Mouse (Mus musculus): ENCODE results near the gene Lgr5.

Gene Lgr5

GRCm38 (mm10) chr10:115510959-115511358 lies 76.6 kb downstream of the Lgr5 start:
- no peak for DNase-seq (ENCODE audit: inconsistent age in 2 of 2, low spot score in 1 of 2)

DNA sequence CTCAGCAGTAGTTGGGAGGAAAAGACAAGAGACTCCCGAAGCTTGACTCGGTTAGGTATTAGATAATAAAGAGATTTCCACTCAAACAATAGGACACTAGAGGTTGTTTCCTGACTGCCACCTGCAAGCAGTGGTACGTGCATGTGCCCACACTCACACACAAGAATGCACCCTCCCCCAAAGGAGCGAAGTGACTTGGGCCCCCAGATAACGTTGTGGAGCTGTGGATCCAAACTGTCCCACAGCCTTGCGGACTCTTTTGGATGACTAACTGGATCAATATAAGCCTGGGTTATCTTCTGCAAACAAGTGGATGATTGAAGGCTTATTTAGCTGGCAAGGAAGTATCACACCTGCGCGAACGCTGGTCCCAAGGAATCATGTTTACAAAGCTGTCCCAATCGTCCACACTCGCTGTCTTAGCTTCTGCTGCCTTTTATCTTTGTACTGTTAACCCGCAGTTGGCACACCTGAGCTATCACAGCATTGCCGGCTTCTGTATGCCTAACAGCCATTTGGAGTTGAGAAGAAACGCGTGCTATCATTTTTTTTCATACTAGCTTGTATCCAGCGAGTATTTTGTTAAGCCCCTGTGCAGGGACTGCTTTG lies 81.8 kb downstream of the Lgr5 start:
- no peak for DNase-seq (ENCODE audit: inconsistent age in 2 of 2, low spot score in 1 of 2)

GRCm38 (mm10) chr10:115505155-115505554 lies 82.4 kb downstream of the Lgr5 start:
- DNase-seq (ENCODE audit: inconsistent age in 2 of 2, low spot score in 1 of 2): no peak

GRCm38 (mm10) chr10:115493778-115494141 lies 93.8 kb downstream of the Lgr5 start:
- no peak for DNase-seq (ENCODE audit: inconsistent age in 2 of 2, low spot score in 1 of 2)

DNA sequence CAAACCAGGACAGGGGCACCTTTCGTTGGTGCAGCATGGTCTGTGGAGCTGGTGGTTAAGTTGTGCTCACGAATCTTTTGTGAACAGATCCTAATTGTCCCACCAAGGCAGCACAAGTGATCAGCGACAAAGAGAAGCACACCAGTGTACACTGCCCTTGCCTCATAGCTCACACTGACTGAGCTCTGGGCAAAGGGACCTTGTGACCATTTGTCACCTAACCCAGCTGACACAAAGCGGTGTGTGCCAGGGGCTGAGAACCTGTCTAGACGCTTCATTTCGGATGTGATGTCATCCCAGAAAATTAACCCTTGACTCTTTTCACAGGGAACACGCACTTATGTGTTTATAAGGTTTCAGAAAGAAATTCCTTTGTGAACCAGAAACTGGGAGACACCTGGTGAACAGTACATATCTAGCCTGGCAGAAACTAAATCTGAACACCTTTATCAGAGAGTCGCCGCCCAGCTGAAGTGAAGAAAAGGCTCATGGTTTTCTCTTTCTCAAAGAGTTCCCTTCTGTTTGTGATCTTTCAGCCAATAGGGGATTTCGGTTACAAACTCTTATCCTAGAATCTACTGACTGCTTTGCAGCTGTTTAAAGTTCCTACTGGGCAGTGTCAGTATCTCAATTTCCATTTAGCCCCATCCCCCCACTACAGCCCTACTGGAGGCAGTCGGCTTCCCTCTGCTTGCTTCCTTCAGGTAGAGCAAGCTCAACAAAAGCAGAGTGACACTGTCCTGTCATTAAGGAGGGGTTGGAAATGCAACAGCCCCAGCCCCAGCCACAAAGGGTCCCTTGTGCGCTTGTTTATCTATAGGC lies 94.4 kb downstream of the Lgr5 start:
- DNase-seq (ENCODE audit: inconsistent age in 2 of 2, low spot score in 1 of 2): no peak

- DNase-seq (ENCODE audit: inconsistent age in 2 of 2, low spot score in 1 of 2): no peak
These were observed 95.6 kb downstream of the Lgr5 start for GRCm38 (mm10) chr10:115491803-115492510.

GRCm38 (mm10) chr10:115485602-115486001 lies 102.0 kb downstream of the Lgr5 start:
- DNase-seq (ENCODE audit: inconsistent age in 2 of 2, low spot score in 1 of 2): no peak

DNA sequence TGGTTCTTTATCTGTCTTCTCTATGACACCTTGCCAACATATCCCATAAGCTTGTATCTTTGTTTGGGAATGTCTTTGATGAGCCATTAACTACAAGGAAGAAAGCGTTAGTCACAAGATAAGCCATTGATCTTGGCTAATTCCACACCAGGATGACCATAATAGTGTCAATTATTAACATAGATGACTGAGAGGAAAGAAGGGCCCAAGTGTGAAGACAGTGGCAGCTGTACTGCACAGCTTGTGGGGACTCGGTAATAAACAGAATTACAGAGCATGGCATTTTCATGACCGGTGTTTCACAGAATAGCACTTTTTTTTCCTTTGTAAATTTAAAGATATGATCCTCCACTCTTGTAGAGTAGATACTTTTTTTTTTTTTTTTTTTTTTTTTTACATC lies 102.9 kb downstream of the Lgr5 start:
- DNase-seq (ENCODE audit: inconsistent age in 2 of 2, low spot score in 1 of 2): no peak

- peak in 1 of 2 experiments; percentile 13 for DNase-seq (ENCODE audit: inconsistent age in 2 of 2, low spot score in 1 of 2)
These were observed 109.0 kb downstream of the Lgr5 start for GRCm38 (mm10) chr10:115478441-115479141.

DNA sequence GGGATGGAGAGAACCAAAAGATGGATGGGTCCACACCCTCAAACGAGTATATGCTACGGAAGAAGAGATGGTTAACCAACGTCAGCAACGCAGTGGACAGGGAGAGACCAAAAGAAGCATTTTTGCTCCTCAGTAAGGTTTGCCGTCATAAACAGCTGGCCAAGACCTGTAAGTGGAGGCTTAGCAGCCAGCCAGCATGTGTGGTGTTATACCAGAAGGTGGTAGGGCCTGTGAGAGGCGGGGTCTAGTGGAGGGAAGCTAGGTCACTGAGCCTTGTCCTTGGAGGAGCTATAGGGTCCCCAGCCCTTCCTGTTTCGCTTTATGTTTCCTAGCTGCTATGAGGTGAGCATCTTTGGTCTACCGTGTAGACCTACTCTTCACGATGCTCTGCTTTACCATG lies 111.1 kb downstream of the Lgr5 start:
- DNase-seq (ENCODE audit: inconsistent age in 2 of 2, low spot score in 1 of 2): no peak

- no peak for DNase-seq (ENCODE audit: inconsistent age in 2 of 2, low spot score in 1 of 2)
These were observed 112.5 kb downstream of the Lgr5 start for GRCm38 (mm10) chr10:115475000-115475550.

DNA sequence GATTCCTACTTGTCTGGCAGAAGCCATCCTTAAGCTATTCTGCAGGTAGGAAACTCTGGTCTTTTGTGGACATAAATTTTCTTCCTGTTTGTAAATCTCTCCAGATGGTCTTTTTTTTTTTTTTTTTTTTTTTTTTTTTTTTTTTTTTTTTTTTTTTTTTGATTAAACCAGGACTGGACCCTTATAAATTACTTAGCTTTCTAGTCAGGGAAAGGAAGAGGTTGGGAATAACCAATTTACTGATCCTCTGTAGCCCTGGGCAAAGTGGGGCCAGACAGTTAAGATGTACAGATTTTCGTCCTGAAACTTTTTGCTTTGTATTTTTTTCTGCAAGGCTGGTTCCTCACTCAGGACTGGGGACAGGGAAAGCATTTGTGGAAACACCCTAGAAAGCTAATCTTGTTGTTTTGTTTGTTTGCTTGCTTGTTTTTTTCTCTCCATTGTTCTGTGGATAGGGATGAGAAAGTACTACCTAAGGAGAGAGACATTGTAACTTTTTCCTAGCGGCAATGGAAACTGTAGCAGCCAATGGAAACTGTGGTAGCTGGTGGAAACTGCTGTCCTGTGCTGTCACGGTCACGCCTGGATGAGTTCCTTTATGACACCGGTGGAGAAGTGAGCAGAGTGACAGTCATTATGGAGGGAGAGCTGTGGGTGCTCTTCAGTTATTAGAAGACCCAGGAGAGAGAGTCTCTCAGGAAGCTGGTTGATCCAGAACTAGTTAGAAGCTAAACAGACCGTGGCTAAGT lies 114.2 kb downstream of the Lgr5 start:
- DNase-seq (ENCODE audit: inconsistent age in 2 of 2, low spot score in 1 of 2): no peak

DNA sequence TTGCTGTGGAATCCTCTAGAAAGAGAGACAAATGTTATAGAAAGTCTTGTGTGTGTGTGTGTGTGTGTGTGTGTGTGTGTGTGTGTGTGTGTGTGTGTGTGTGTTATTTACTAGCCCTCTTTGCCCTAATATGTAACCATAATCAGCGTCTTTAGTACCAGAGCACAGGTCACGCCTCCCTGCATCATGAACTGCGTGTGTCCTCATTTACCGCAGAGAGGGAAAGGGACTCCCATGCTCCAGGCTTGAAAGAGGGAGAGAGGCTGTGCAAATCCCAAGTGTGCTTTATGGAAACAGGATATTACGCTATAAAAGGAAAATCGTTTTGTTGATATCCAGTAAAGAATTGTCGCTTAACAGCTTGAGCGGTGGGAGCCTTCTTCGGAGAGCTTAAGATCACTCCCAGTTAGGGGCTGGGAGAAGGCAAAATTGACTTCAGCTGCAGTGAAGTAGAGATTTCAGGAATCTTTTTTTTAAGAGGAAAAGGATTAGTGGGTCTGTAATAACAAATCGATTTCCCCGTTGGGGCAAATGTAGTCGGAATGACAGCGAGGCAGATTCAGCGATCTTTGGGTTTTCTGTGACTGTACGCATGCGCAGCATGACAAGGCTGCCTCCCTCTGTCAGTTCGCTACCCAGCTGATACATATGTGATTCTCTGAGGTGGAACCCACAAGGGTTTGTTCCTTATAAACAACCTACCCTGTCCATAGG lies 116.8 kb downstream of the Lgr5 start:
- DNase-seq (ENCODE audit: inconsistent age in 2 of 2, low spot score in 1 of 2): no peak

GRCm38 (mm10) chr10:115469040-115469439 lies 118.5 kb downstream of the Lgr5 start:
- no peak for DNase-seq (ENCODE audit: inconsistent age in 2 of 2, low spot score in 1 of 2)

DNA sequence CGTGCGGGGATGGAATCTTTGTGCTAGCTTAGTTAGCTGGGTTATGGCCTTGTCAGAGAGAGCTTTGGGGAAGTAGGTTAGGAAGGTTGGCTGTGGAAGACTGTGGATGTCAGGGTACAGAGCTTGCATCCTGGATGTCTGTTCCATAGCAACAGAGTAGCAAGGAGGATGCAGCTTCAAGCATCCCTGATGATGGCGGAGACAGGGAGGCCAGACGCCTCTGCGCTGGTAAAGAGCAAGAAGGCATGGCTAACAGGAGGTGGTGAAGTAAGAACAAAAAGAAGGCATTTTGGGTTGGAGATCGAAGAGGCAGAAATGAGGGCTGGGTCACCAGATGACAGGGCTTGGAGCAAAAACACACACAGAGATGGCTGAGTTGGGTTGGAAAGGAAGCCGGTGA lies 118.9 kb downstream of the Lgr5 start:
- DNase-seq (ENCODE audit: inconsistent age in 2 of 2, low spot score in 1 of 2): no peak

GRCm38 (mm10) chr10:115467985-115468384 lies 119.6 kb downstream of the Lgr5 start:
- DNase-seq (ENCODE audit: inconsistent age in 2 of 2, low spot score in 1 of 2): no peak

GRCm38 (mm10) chr10:115465778-115466177 lies 121.8 kb downstream of the Lgr5 start:
- no peak for DNase-seq (ENCODE audit: inconsistent age in 2 of 2, low spot score in 1 of 2)

DNA sequence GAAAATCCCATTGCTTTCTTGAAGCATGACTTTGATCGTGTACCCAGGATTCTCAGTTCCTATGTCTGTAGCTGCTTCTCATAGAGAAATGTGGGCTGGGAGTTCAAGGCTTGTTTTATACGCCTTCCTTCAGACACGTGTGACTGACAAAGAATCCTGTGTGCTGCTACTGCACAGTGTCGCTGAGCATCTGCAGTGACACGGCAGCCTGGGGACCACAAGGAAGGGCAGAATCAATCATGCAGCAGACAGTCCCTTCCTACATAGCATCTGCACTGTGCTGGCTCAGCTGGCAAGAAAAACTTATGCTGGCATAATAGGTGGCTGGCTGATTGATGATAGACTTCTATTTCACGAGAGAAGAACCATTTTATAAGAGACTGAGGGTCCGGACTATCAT lies 122.5 kb downstream of the Lgr5 start:
- DNase-seq (ENCODE audit: inconsistent age in 2 of 2, low spot score in 1 of 2): no peak

DNA sequence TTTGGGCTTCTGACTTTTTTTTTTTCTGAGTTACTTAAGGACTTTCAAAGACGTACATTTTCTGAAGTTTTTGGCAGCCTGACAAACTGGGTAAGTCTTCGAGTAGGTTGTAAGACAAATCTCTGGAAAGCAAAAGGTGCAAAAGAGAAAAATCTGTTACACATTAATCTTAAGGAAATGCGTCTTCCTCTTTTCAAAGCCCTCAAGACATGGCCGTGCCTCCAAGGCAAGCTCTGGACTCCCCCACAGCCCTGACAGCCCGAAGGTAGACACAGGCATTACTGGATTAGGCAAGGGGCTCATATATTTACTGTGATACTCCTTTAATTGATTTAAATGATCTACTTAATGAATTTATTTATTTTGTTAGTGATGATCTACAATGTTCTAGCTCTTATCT lies 124.9 kb downstream of the Lgr5 start:
- no peak for DNase-seq (ENCODE audit: inconsistent age in 2 of 2, low spot score in 1 of 2)
